Mouse (Mus musculus) gastrocnemius, adult 8-10 months (tissue): ENCODE results near the gene 1600014C23Rik. TPM values are rescaled to one million over a fixed set of nuclear protein-coding genes. Genes with fewer than 3 reads are reported as not detected.
A peak's percentile ranks its signal among the peaks of the same experiment; 100 is the strongest.

Experiments used
- DNase-seq, 2 experiments: peaks; one replicate each; pipeline ENCODE4 v3.0.0; 2022; ENCODE audit warnings: low spot score in 2 of 2
- total RNA-seq, 4 experiments: library from RNA; stranded (reverse); gene quantifications; 2 replicates each; pipeline ENCODE4 v1.2.4; 2022

Gene 1600014C23Rik
- total RNA-seq, 4 experiments from 2014 or later, result 0.92 TPM; not detected in 3

DNA sequence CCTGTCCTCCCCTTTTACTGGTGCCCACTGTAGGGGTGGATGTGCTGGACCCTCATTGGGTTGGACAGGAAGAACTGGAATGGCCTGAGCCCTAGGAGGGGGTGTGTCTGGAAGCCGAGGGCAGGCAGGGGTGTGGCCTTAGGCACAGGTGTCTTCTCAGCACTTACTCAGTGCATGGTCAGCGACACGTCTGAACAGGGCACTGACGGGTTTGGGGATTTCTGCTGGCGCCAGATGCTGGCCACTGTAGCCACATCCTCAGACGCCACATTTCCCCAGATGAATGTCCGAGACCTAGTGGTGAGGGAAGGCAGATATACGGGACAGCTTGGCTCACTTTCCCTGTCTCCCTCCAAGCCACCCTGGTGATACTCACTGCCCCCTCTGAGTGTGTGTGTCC, 18.4 kb upstream of the 1600014C23Rik start:
- DNase-seq, result no peak

GRCm38 (mm10) chr17:45751359-45751758, 17.7 kb upstream of the 1600014C23Rik start:
- no peak for DNase-seq

- DNase-seq, result peak in 1 of 2 experiments; percentile 68
Measured at GRCm38 (mm10) chr17:45749100-45749499, 15.5 kb upstream of the 1600014C23Rik start.

DNA sequence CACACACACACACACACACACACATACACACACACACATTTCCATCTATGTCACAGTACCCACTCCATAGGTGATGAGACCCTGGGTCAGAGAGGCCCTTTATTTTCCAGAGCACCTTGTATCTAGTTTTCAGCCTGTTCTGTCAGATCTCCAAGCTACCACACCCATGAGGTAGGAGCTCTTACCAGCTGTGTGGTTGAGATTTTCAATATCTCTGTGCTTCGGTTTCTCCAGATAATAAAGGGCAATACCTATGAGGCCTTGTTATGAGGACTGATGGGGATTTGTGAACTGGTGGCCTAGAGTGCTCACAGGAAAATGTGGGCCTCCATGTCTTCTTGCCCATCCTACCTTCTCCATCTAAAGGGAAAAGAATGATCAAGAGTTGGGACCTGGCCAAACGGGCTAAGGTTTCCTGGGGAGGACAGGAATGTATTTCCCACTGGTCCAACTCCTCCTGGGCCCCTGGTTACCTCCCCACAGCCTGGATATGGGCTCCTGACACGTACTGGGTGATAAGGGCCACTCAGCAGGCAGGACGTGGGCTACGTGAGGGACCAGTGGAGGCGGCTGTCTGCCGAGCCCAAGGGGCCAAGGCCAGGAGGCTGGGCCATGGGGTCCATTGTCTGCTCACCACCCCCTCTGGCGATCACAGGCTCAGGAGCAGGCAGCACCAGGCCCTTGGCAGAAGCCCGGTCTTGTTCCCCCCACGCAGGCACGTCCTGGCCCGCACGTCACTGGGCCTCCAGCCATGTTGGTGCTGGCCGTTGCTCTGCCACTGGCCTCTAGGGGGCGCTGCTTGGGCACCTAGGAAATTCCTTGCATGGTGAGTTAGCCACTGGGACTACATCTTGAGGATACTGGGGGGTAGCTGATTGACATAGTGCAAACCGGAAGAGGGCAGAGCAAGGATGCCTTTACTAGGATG, 14.5 kb upstream of the 1600014C23Rik start:
- DNase-seq, result peak in 1 of 2 experiments; percentile 74

DNA sequence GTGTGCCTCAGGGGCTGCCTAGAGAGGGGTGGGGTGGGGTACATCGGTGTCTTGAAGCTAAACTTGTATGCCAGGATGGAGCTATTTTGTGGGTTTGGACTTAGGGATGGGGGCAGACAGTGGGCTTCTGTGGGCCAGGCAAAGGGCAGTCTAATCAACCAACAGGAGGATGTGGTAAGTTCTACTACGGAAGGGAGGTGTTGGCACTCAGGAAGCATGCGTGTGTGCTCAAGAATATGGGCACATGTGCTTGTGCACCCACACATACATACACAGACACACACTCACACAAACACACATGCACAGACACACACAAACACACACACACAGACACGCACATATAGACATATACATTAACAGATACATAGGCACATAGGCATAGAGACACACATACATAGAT, 13.6 kb upstream of the 1600014C23Rik start:
- DNase-seq, result no peak

- no peak for DNase-seq
Measured at GRCm38 (mm10) chr17:45746755-45747154, 13.1 kb upstream of the 1600014C23Rik start.

DNA sequence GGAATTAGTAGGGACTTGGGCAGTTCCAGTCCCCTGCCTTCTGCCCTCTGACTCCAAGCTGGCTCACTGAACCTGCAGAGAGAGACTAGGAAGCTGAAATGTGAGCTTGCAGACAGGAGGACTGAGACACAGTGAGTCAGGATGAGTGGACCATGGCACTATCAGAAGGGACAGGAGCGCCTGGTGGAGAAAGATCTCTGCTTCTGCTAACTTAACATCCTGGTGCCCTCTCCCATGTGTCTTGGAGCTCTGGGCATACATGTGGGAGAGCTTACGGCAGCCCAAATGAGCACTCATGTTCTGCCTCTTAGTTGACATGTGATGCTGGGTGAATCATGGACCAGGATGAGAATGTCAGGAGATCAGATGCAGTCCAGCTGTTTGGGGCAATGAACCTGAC, 12.0 kb upstream of the 1600014C23Rik start:
- no peak for DNase-seq

DNA sequence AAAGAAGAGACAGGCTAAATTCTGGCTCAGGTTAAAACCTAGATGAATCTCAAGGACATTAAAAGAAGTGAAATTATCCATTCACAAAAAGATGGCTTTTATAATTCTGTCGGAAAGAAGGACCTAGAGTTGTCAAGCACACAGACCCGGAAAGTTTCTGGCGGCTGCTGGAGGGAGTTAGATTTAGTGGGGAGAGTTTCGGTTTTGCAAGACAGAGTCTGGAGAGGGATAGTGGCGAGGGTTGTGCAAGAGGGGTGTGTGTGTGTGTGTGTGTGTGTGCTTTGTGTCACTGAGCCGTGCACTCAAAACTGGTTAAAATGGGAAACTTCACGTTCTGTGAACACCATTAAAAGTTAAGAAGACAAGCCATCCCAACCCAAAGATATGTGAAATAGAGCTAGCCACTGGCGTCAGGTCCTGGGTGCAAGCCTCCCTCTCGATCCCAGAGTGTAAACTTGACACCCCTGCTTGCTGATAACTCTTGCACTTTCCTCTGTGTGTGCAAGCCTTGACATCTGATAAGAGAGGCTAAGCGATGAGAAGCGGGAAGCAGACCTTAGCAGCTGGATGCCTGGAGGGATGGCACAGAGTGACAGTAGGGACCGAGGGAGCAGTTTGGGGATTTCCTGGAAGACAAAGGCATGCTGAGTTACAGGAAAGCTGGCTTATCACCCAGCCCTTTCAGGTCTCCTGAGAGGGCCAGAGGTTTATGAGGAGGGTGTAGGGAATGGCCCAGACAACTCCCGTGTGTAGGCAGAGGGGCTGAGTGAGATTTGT, 8.9 kb upstream of the 1600014C23Rik start:
- DNase-seq, result no peak

DNA sequence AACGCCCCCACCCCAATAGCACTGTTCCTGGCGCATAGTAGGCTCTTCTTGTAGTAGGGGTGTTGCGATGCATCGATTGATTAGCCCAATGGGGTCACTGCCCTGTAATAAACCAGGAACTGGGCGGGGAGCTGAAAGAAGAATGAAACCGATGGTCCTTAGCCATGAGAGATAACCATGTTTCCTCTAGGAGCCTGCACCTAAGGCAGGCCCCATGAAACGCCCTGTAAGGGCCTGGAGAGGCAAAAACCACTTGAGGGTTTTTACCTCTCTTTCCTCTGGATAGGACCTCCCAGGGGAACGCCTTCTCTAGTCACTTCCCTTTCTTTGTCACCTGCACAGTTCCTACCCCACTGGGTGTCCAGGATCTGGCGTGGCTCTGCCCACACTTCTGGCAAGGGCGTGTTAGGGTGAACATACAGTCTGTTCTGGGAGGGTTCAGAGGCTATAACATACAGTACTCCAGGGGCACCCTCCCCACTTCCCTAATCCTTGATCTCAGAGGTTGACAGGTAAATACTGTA, 3.5 kb upstream of the 1600014C23Rik start:
- no peak for DNase-seq

- peak; percentile 62 to 78 for DNase-seq
Measured at GRCm38 (mm10) chr17:45736311-45737077, 2.9 kb upstream of the 1600014C23Rik start.

- DNase-seq, result peak; percentile 75 to 76
Measured at GRCm38 (mm10) chr17:45735382-45736310, 2.0 kb upstream of the 1600014C23Rik start.

- DNase-seq, result no peak
Measured at GRCm38 (mm10) chr17:45734881-45735280, 1.2 kb upstream of the 1600014C23Rik start.

DNA sequence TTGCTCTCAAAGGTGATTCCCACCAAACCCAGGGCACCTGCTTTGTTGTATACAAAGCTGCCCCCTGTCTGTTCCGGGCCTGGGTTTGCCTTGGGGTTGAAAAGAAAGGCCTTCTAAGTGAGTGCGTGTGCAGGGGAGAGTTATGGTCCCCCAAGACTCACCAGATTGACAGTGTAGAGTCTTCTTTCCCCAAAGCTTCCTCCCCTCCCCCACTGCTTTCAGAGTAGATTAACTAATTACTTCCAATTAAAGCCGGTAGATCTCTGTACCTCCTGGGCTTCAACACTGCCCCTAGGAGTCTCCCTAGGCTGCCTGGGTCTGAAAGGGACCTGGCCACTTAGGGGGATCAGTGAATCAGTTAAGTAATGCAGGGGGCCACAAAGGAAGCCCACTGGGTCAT, 689 bp upstream of the 1600014C23Rik start:
- DNase-seq, result no peak

GRCm38 (mm10) chr17:45733038-45733734, 458 bp downstream of the 1600014C23Rik start:
- no peak for DNase-seq

GRCm38 (mm10) chr17:45731172-45731864, 2.3 kb downstream of the 1600014C23Rik start:
- peak; percentile 82 to 86 for DNase-seq

- no peak for DNase-seq
Measured at GRCm38 (mm10) chr17:45730696-45731095, 2.9 kb downstream of the 1600014C23Rik start.

- no peak for DNase-seq
Measured at GRCm38 (mm10) chr17:45729387-45729786, 4.3 kb downstream of the 1600014C23Rik start.

GRCm38 (mm10) chr17:45727983-45728723, 5.5 kb downstream of the 1600014C23Rik start:
- peak in 1 of 2 experiments; percentile 39 for DNase-seq
